Mouse (Mus musculus) lung, postnatal 36 days (tissue): ENCODE measurements around the gene Dock1.

ENCODE experiments used
- DNase-seq: peaks from one replicate; pipeline ENCODE4 v3.0.0; 2022; ENCODE audit warnings: mixed read lengths

The Dock1 gene

DNA sequence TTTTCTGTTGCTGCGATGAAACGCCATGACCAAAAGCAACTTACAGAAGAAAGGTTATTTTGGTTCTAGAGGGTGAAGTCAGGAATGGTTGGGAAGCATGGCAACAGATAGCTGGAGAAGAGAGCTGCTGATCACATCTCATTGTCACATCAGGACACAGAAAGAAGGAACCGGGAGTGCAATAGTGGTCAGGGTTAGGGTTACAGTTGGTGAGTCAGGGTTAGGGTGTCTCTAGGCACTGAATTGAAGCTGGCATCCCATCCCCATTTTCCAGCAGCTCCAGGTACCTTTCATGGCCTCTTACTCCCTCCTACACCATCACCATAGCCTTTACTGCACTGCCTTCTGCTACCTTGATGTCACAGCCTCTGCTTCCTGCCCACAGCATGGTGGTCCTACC is 523.7 kb downstream of the Dock1 start:
- DNase-seq: no peak

DNA sequence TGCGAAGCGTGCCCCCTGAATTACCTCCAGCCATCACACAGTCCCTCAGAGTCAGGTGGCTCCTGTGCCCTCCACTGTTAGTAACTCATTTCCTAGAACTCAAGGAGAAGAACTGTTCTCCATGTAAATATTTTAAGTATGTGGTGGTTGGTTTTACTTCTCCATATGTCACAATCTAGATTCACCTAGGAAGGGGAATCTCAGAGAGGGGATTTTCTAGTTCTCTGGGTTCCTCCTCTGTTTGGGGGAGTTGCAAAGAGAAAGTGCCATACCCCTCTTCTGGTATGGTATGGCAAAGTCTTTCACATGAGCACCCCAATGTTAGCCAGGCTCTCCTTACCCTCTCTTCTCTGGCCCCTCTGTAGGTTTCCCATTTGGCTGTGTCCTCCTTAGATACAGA is 525.2 kb downstream of the Dock1 start:
- DNase-seq: no peak

DNA sequence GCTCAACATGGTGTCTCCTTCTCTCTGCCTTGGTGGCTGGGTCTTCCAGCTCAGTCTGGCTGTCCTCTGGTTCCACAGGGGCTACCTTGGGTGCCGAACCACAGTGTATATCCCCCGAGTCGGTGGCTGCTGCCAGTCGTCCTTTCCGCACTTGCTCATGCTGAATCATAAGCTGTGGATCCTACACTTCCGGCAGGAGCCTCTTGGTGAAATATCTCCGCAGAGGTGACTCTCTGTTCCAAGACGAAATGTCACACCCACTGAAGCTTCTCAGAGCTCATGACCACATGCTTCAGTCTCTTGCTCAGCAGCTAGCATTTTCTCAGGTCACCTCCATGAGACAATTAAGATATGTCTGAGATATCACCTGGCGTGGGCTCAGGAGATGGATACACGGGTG is 526.4 kb downstream of the Dock1 start:
- no peak for DNase-seq

DNA sequence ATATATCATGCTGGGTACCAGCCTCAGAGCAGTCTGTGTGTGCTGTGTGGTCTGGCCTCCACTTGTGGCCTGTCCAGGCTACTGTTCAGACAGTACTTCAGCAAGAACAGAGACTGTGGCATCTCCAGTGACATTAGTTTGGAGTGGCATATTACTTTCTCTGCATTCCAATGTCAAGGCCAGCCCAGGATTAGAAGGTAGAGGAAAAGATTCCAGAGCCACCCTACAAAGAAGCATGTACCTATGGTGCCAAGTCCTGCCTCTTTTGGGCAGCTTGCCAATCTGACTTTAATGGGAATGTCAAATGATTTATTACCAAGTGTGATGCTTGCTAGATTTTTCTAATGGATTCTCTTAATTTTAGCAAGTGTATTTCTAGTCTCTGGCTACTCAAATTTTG is 533.5 kb downstream of the Dock1 start:
- peak; percentile 3 for DNase-seq

DNA sequence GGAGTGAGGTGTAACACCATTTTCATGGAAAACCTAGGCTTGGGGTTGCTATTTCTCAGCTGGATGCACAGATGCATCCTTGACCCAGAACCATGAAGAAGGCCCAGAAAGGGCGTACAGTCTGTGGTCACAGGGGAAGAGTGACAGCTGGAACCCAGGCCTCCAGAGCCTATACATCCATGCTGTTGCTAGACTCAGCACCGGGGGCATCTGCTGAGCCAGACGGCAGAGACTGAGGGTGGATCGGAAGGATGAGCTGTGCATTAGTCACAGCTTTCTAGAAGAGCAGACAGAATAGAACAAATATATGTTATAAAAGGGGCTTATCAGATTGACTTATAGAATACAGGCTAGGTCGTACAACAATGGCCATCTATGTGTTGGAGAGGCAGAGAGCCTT is 534.7 kb downstream of the Dock1 start:
- no peak for DNase-seq

GRCm38 (mm10) chr7:135208947-135209567 is 538.6 kb downstream of the Dock1 start:
- DNase-seq: no peak

DNA sequence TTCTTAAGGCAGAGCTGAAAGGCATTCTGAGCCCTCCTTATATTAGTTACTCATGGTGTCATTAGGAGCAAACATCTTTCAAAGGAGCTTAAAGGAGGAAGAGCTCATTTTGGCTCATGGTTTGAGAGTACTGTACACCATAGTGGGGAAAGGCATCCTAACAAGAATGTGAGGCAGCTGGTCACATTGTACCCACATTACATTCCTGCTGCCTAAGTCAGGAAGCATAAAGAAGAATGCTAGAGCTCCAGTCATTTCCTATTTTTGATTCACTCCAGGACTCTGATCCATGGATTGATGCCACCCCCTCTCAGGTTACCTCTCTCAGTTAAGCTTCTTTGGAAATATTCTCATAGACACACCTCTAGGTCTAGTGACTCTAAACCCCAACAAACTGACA is 539.8 kb downstream of the Dock1 start:
- DNase-seq: no peak

- no peak for DNase-seq
These were observed 540.4 kb downstream of the Dock1 start for GRCm38 (mm10) chr7:135210831-135211230.

- peak; percentile 56 for DNase-seq
These were observed 542.1 kb downstream of the Dock1 start for GRCm38 (mm10) chr7:135212505-135212904.

GRCm38 (mm10) chr7:135221475-135221874 is 551.0 kb downstream of the Dock1 start:
- no peak for DNase-seq
